14 mouse cellular contexts compared by ENCODE assay signal in genomic region chr10:21828432-21829061, GRCm38 (mm10). TPM values are rescaled to one million over a fixed set of nuclear protein-coding genes. Genes with fewer than 3 reads are reported as not detected.
DNase-seq lines count a peak whose midpoint lies in the region; ATAC-seq and TF ChIP-seq lines count a peak whose summit lies in the region.
"Had no signal": no experiment of that assay in that cellular context is flagged by ENCODE, and none has a peak within 500 bp of the region (broad histone marks: within the 10 kb centered on the region; RNA-seq: fewer than 3 reads in every experiment).

No protein-coding gene starts in this region.

- H3K9ac ChIP-seq in liver, adult 2 months (ENCODE audit: low read depth, low read length), result no peak overlapping the region
- no peak overlapping the region for H3K9ac ChIP-seq in liver, embryonic 12.5 days
- no peak overlapping the region for H3K9ac ChIP-seq in embryonic facial prominence, embryonic 12.5 days
- H3K9ac ChIP-seq in forebrain, embryonic 15.5 days (replicated peaks), result no peak overlapping the region
- no peak overlapping the region for H3K9ac ChIP-seq in stomach, embryonic 14.5 days (replicated peaks; ENCODE audit: low read depth, low read length)
- H3K9ac ChIP-seq: limb, embryonic 13.5 days; neural tube, embryonic 13.5 days had no signal

- no peak overlapping the region for H3K4me3 ChIP-seq in liver, adult 2 months (ENCODE audit: insufficient read depth, low read depth, low read length)
- H3K4me3 ChIP-seq in liver, embryonic 12.5 days, result no peak overlapping the region
- H3K4me3 ChIP-seq in embryonic facial prominence, embryonic 12.5 days, result no peak overlapping the region
- H3K4me3 ChIP-seq in forebrain, embryonic 15.5 days, result no peak overlapping the region
- H3K4me3 ChIP-seq in stomach, embryonic 14.5 days (ENCODE audit: low read depth, low read length), result no peak overlapping the region
- no peak overlapping the region for H3K4me3 ChIP-seq in cerebellum, adult 2 months (replicated peaks; ENCODE audit: insufficient read depth, low read depth, low read length)
- H3K4me3 ChIP-seq: limb, embryonic 13.5 days; neural tube, embryonic 13.5 days had no signal

- no peaks in the 10 kb centered on the region for H3K27me3 ChIP-seq in liver, adult 2 months (ENCODE audit: control insufficient read depth, insufficient read depth, low read length)
- H3K27me3 ChIP-seq in liver, embryonic 12.5 days (replicated peaks), result no peaks in the 10 kb centered on the region
- H3K27me3 ChIP-seq in embryonic facial prominence, embryonic 12.5 days, result no peaks in the 10 kb centered on the region
- no peaks in the 10 kb centered on the region for H3K27me3 ChIP-seq in forebrain, embryonic 15.5 days
- no peaks in the 10 kb centered on the region for H3K27me3 ChIP-seq in stomach, embryonic 14.5 days (ENCODE audit: control insufficient read depth, insufficient read depth, low read length)
- no peaks in the 10 kb centered on the region for H3K27me3 ChIP-seq in cerebellum, adult 2 months (ENCODE audit: control insufficient read depth, insufficient read depth, low read length)
- H3K27me3 ChIP-seq: CH12.LX; limb, embryonic 13.5 days; neural tube, embryonic 13.5 days had no signal

- H3K27ac ChIP-seq in liver, adult 2 months (replicated peaks; ENCODE audit: insufficient read depth, low read depth, low read length), result no peak overlapping the region
- H3K27ac ChIP-seq in liver, embryonic 12.5 days, result no peak overlapping the region
- peak overlapping the region; percentile 36; the same call in 1 of the 2 replicates for H3K27ac ChIP-seq in embryonic facial prominence, embryonic 12.5 days
- H3K27ac ChIP-seq in forebrain, embryonic 15.5 days (replicated peaks), result no peak overlapping the region
- peak overlapping the region; percentile 17; the same call in 1 of the 2 replicates for H3K27ac ChIP-seq in stomach, embryonic 14.5 days (ENCODE audit: low read length)
- H3K27ac ChIP-seq in cerebellum, adult 2 months (ENCODE audit: insufficient read depth, low read length), result no peak overlapping the region
- H3K27ac ChIP-seq: kidney, postnatal 0 days; limb, embryonic 13.5 days; neural tube, embryonic 13.5 days had no signal

- no peak for ATAC-seq in liver, embryonic 12.5 days
- ATAC-seq in embryonic facial prominence, embryonic 12.5 days (ENCODE audit: insufficient number of reproducible peaks, insufficient read depth, low FRiP score, low TSS enrichment), result no peak
- ATAC-seq in forebrain, embryonic 15.5 days (replicated peaks), result peak; percentile 44
- ATAC-seq in stomach, embryonic 14.5 days (ENCODE audit: insufficient number of reproducible peaks, insufficient read depth, low FRiP score, low read depth), result no peak

- H3K4me2 ChIP-seq in liver, embryonic 12.5 days, result no peak overlapping the region
- no peak overlapping the region for H3K4me2 ChIP-seq in embryonic facial prominence, embryonic 12.5 days (replicated peaks)
- no peak overlapping the region for H3K4me2 ChIP-seq in forebrain, embryonic 15.5 days (replicated peaks)
- H3K4me2 ChIP-seq in stomach, embryonic 14.5 days (replicated peaks; ENCODE audit: low read depth, low read length), result no peak overlapping the region
- H3K4me2 ChIP-seq: limb, embryonic 13.5 days; neural tube, embryonic 13.5 days had no signal

- H3K4me1 ChIP-seq in liver, adult 2 months (ENCODE audit: control insufficient read depth, insufficient read depth, low read length), result no peaks in the 10 kb centered on the region
- peaks cover 33% of the 10 kb centered on the region for H3K4me1 ChIP-seq in liver, embryonic 12.5 days
- H3K4me1 ChIP-seq in embryonic facial prominence, embryonic 12.5 days, result peaks cover 25% of the 10 kb centered on the region
- peaks cover 11% of the 10 kb centered on the region; the same call in 1 of the 2 replicates for H3K4me1 ChIP-seq in forebrain, embryonic 15.5 days
- peaks cover 7% of the 10 kb centered on the region; the same call in 1 of the 2 replicates for H3K4me1 ChIP-seq in stomach, embryonic 14.5 days (ENCODE audit: control insufficient read depth, insufficient read depth, low read length)
- H3K4me1 ChIP-seq in cerebellum, adult 2 months (ENCODE audit: control insufficient read depth, insufficient read depth, low read length), result no peaks in the 10 kb centered on the region

- no peaks in the 10 kb centered on the region for H3K79me2 ChIP-seq in liver, adult 2 months (ENCODE audit: control insufficient read depth, insufficient read depth, low read length)

- no peaks in the 10 kb centered on the region for H3K9me3 ChIP-seq in liver, embryonic 12.5 days (replicated peaks)
- H3K9me3 ChIP-seq in embryonic facial prominence, embryonic 12.5 days, result no peaks in the 10 kb centered on the region
- H3K9me3 ChIP-seq in forebrain, embryonic 15.5 days, result no peaks in the 10 kb centered on the region
- H3K9me3 ChIP-seq in stomach, embryonic 14.5 days (ENCODE audit: control insufficient read depth, low read depth, low read length), result no peaks in the 10 kb centered on the region
- H3K9me3 ChIP-seq: limb, embryonic 13.5 days; neural tube, embryonic 13.5 days had no signal

- DNase-seq in liver, adult 2 months (ENCODE audit: extremely low read depth, low read depth, low spot score), result peak; percentile 12
- DNase-seq in left cerebral cortex, adult 18-20 months (ENCODE audit: low spot score in 2 of 2), result no peak
- DNase-seq in cerebellum, adult 2 months, result no peak
- DNase-seq: lung, adult 2 months; right cerebral cortex, adult 18-20 months; thymus, postnatal 36 days had no signal

- WGBS in liver, adult 2 months, result 50% methylated on average over 9 of the region's 9 CpGs
- WGBS in liver, embryonic 12.5 days (ENCODE audit: insufficient replicate concordance), result 70% methylated on average over 9 of the region's 9 CpGs
- 63% methylated on average over 9 of the region's 9 CpGs for WGBS in embryonic facial prominence, embryonic 12.5 days
- WGBS in forebrain, embryonic 15.5 days, result 31% methylated on average over 9 of the region's 9 CpGs
- WGBS in stomach, embryonic 14.5 days, result 71% methylated on average over 9 of the region's 9 CpGs
- 84% methylated on average over 9 of the region's 9 CpGs for WGBS in cerebellum, adult 2 months

- H3K36me3 ChIP-seq in liver, adult 2 months (ENCODE audit: control insufficient read depth, insufficient read depth, low read length), result no peaks in the 10 kb centered on the region
- H3K36me3 ChIP-seq in liver, embryonic 12.5 days, result no peaks in the 10 kb centered on the region
- H3K36me3 ChIP-seq in embryonic facial prominence, embryonic 12.5 days, result no peaks in the 10 kb centered on the region
- no peaks in the 10 kb centered on the region for H3K36me3 ChIP-seq in forebrain, embryonic 15.5 days
- H3K36me3 ChIP-seq in stomach, embryonic 14.5 days (ENCODE audit: control insufficient read depth, insufficient read depth, low read length), result no peaks in the 10 kb centered on the region
- H3K36me3 ChIP-seq: limb, embryonic 13.5 days; neural tube, embryonic 13.5 days had no signal

- TF ChIP-seq POLR2A in liver, adult 2 months (IDR thresholded peaks at IDR 0.05; ENCODE audit: extremely low read depth, insufficient read depth, low read length), result no peak
- TF ChIP-seq POLR2A in cerebellum, adult 2 months (IDR thresholded peaks at IDR 0.05; ENCODE audit: borderline replicate concordance, insufficient read depth, low read length), result no peak

- no peak for TF ChIP-seq CTCF in liver, adult 2 months (IDR thresholded peaks at IDR 0.05; ENCODE audit: low read depth, low read length)
- TF ChIP-seq CTCF in cerebellum, adult 2 months (IDR thresholded peaks at IDR 0.05; ENCODE audit: borderline replicate concordance, insufficient read depth, low read depth, low read length), result no peak

RNA-seq across cellular contexts. Expression of gene Sgk1, which starts 53.4 kb away (rescaled TPM):
- total RNA-seq in liver, adult 2 months (2014; rRNA removed), result 20.9 and 27.4 TPM in 2 replicates
- polyA plus RNA-seq in liver, adult 2 months (2012; rRNA removed), result 8.9 and 9.1 TPM in 2 replicates
- polyA plus RNA-seq in liver, embryonic 12.5 days (2016; fragmentation: Nextera tagmentation; extraction: Ambion mirVana), result 11.6 and 12.2 TPM in 2 replicates
- 32.8 and 41.7 TPM in 2 replicates for polyA plus RNA-seq in embryonic facial prominence, embryonic 12.5 days (2016; fragmentation: Nextera tagmentation; extraction: Ambion mirVana)
- polyA plus RNA-seq in forebrain, embryonic 15.5 days (2015; fragmentation: Nextera tagmentation; extraction: Ambion mirVana), result 27.1 and 28.7 TPM in 2 replicates
- 22.2 and 26.6 TPM in 2 replicates for polyA plus RNA-seq in stomach, embryonic 14.5 days (2014; fragmentation: Nextera tagmentation; extraction: Ambion mirVana)
- total RNA-seq in left cerebral cortex, adult 18-20 months (2021), result 100 to 1,000 TPM in 1 of 2 experiments, 10 to 100 TPM in 1; 77.2 to 101 TPM
- polyA plus RNA-seq in cerebellum, adult 2 months (2012; rRNA removed), result 40.4 and 56.6 TPM in 2 replicates

Comparison
In these comparisons a context has a peak if more than half of its experiments do, and no peak if none do; other contexts are left out.
1. H3K27ac ChIP-seq: peak in embryonic facial prominence, embryonic 12.5 days (single experiment) and stomach, embryonic 14.5 days (single experiment); none in liver, adult 2 months (single experiment), liver, embryonic 12.5 days (single experiment), forebrain, embryonic 15.5 days (single experiment) and cerebellum, adult 2 months (single experiment).